Mouse (Mus musculus) urinary bladder, postnatal 4 days (tissue): ENCODE measurements around the gene Gpd2.

Experiments
- DNase-seq, 2 experiments: peaks; one replicate each; pipeline ENCODE4 v3.0.0; 2021 to 2022; ENCODE audit warnings: low spot score in 2 of 2

The Gpd2 gene

DNA sequence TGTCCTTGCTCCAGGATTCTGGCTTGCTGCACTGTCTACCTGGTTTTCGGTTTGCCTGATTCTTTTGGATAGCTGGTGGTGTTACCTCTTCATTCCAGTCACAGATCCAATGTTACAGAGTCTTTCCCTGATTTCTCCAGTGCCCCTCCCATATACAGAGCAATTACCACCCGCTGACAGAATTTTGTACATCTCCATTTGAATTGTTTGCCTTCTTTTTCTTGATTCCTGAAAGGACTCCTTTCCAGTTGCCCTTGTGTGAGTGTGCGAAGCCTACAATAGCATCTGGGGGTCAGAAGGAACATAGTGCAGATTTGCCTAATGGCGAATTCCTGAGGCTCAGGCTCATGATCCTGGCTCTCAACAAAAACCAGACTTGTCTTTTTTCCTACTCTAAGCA lies 157.6 kb downstream of the Gpd2 start:
- DNase-seq: no peak

DNA sequence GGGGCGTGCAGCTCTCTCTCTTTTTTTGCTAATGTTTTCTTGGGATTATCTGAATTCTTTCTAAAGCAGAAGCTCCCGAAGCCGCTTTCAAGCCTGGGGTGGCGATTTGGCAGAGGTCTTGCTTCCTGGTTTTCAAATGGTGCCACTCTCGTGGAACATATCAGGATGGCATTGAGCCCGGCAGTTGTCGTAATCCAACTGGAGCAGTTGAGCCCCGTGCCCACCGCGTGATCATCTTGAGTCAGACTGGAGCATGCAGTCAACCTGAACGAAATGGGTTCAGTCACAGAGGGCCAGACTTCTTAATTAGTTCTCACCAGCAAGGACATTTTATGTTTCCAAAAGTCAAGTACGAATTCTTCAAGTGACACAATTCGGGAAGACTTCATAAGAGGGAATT lies 158.6 kb downstream of the Gpd2 start:
- DNase-seq: no peak

DNA sequence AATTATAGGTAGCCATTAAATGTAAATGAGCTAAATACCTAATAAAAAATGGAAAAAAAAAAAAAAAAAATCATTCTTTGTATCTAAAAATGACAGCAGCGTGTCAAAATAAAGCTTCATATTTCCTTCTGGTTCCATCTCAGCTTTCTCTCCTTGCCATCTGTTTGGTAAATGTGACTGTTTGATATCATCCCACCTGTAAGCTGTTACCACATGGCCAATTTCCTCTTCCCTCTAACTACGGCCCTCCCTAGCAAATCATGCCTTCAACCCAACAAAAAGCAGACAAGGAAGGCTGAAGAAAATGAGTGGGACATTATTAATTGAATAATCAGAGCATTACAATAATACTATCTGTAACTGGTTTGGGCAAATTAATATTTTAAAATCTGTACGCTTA lies 160.3 kb downstream of the Gpd2 start:
- no peak for DNase-seq

DNA sequence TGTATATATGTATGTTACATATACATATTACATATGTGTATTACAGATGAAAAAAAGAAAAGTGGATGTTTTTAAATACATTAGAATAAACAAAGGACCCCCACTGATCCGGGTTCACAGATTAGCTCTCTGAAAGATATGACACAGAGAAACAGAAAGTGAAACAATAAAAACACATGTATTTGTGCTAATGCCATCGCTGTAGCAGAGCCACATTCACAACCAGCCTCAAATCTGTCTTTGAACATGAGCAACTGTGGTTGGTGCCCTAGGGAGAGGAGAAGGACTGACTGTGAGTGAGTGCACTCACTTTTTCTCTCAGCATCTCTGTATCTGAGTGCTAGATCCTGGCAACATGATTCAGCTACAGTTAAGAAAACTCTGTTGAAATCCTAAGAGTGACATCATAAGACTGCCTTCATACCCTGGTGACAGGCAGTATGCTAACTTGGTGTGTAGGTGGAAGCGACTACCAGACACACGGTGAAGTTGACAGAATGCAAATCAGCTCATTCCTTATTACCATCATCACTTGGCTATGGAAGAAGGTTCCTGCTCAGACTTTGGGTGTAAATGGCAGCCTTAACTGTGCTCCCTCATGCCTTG lies 170.1 kb downstream of the Gpd2 start:
- no peak for DNase-seq

DNA sequence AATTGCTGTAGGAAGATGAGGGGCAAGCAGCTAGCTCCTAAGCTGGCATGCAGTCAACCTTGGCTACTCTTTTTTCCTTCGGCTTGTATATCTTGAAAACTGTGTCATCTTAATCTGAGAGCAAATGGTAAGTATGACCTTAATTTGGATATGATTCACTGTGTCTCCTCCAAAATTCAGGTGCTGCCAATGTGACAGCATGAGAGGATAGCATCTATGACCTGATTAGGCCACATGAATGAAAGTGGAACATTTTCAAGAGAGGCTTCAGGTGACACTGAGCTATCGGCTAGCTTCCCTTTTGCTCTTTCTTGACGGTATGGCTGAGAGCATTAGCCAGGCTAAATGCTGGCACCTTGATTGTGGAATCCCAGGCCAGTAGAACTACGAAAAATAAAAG lies 171.0 kb downstream of the Gpd2 start:
- no peak for DNase-seq

DNA sequence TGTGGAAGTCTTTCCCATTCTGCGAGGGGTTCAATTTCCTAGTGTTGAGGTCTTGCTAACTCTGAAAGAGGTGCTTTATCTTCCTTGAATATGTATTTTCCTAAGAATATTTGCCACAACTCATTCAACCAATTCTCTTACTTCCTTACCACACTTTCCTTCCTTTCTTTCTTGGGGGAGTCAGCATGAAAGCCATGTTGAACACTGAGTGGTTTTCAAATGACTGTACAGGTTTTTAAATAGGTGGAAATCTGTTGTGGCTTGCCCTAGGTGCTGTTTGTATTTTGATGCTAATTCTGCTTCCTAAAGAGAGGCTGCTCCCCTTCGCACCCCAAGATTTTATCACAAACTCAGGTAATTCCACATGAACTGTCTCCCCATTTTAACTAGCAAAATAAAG lies 174.1 kb downstream of the Gpd2 start:
- no peak for DNase-seq

DNA sequence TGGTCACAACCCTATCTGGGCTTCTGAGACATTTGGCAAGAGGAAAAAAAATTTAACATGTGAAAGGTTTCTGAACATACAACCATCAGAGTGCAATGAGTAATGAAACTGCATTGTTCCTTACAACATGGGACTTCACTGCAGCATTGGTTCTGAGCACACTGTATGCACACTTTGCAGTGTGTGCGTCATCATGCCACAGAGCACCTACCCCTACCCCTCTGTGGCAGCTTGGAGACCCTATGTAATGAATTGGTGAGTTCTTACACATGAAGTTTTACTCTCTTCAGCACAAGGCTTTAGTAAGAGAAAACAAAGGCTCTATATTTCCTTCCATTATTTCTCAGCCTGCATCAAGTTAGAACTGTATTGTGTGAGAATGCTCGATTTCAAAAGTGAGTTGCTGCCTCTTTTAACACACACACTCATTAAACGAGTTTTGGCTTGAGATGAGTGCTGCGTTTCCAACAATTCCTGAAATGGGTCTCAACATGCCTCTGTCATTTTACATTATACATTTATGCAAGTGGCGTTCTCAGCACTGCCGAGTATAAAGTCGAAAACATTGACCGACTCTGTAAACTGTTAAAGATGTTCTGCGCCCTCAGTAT lies 177.2 kb downstream of the Gpd2 start:
- DNase-seq: no peak

DNA sequence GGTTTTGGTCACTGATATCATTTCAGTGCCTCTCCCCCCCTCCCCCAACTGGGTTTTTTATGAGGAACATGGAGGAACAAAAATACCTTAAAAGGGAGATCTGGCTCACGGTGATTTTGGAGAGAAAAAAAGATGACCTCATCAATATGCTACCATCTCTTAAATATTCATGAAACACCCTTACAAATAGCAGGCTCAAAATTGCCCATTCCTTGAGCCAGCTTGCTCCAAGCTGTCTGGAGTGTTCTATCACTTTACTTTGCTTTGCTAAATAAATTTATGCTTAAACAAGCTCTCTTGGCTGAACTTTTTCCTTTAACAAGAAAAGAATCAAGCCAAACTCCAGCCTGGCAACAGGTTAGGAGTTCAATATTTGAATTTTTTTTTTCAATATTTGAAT lies 179.3 kb downstream of the Gpd2 start:
- no peak for DNase-seq
